Mouse (Mus musculus) small intestine, adult 2 months (tissue): ENCODE measurements around the gene C2cd6.
A peak's percentile ranks its signal among the peaks of the same experiment; 100 is the strongest.

Experiments
- CTCF ChIP-seq: fragments of 200-500 bp; IDR thresholded peaks from 2 replicates; pipeline ENCODE4 v1.5.1; 2012; ENCODE audit warnings: low read depth, mild to moderate bottlenecking, control low read depth, inconsistent platforms, low read length, moderate library complexity, mixed read lengths; ENCODE audit not compliant: insufficient replicate concordance, insufficient read length; ENCODE audit errors: extremely low read depth
- POLR2A ChIP-seq: fragments of 200-500 bp; IDR thresholded peaks from 2 replicates; pipeline ENCODE4 v1.6.1; 2012; ENCODE audit warnings: low read depth, mild to moderate bottlenecking, control low read depth, inconsistent platforms, low read length, moderate library complexity

DNA sequence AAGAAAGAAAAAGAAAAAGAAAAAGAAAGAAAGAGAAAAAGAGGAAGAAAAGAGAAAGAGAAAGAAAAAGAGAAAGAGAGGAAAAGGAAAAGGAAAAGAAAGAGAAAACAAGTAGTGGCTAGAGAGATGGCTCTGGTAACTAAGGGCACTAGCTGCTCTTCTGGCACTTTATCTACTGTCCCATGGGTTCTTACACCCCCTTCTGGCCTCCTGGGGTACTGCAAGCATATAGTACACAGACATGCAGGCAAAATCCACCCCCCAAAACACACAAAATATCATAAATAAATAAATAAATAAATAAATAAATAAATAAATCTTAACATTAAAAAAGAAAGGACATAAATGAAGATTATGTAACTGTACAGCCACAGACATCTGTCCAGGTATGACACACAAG, 48.1 kb upstream of the C2cd6 start:
- peak; percentile 41; the same call in 1 of the 2 replicates for TF ChIP-seq CTCF
- TF ChIP-seq POLR2A = no peak
